Mouse (Mus musculus) MEL (cell line): ENCODE data around the gene Nox3.

Experiments used
- CTCF ChIP-seq, 3 experiments: IDR thresholded peaks in 2 of 3; conservative IDR thresholded peaks in 1 of 3; 2 replicates each; pipeline ENCODE4 v1.5.1; 2011 to 2012; ENCODE audit warnings: low read length in 3 of 3, low read depth in 2 of 3, mild to moderate bottlenecking in 2 of 3, improper control_type of control experiment in 1 of 3, inconsistent platforms in 1 of 3, mixed read lengths in 1 of 3, moderate library complexity in 1 of 3; ENCODE audit not compliant: control insufficient read depth in 1 of 3, insufficient read depth in 1 of 3, poor library complexity in 1 of 3, severe bottlenecking in 1 of 3
- NELFE ChIP-seq: IDR thresholded peaks from 2 replicates; pipeline ENCODE4 v1.6.1; 2011; ENCODE audit warnings: low read depth, low read length, improper control_type of control experiment
- POLR2A ChIP-seq, 2 experiments: IDR thresholded peaks; 2 replicates each; pipeline ENCODE4 v1.6.1; 2011 to 2012; ENCODE audit warnings: low read length in 2 of 2, mild to moderate bottlenecking in 2 of 2, control low read depth in 1 of 2, improper control_type of control experiment in 1 of 2, low read depth in 1 of 2, moderate library complexity in 1 of 2; ENCODE audit not compliant: control insufficient read depth in 1 of 2, insufficient read depth in 1 of 2, poor library complexity in 1 of 2
- USF1 ChIP-seq: IDR thresholded peaks from 2 replicates; pipeline ENCODE4 v1.6.1; 2014; ENCODE audit warnings: low read depth, mild to moderate bottlenecking, inconsistent platforms, low read length, improper control_type of control experiment, moderate library complexity

- TF ChIP-seq POLR2A (IDR thresholded peaks at IDR 0.05; ENCODE audit: control insufficient read depth in 1 of 2, insufficient read depth in 1 of 2, low read depth in 1 of 2, low read length in 2 of 2, poor library complexity in 1 of 2): no peak
- no peak for TF ChIP-seq USF1
- no peak for TF ChIP-seq NELFE
- TF ChIP-seq CTCF (IDR thresholded peaks at IDR 0.05 in 2 of 3, conservative IDR thresholded peaks at IDR 0.05 in 1 of 3; ENCODE audit: control insufficient read depth in 1 of 3, insufficient read depth in 1 of 3, low read depth in 2 of 3, low read length in 3 of 3, poor library complexity in 1 of 3, severe bottlenecking in 1 of 3): no peak
These were observed 54.6 kb downstream of the Nox3 start for GRCm38 (mm10) chr17:3641456-3641855.
